Mouse (Mus musculus) ES-E14 (cell line): ENCODE measurements around the gene Zfp526.

Source experiments
- CHD2 ChIP-seq: IDR thresholded peaks from 2 replicates; pipeline ENCODE4 v1.6.1; 2014; ENCODE audit warnings: mild to moderate bottlenecking, low read depth, low read length, inconsistent platforms
- HCFC1 ChIP-seq: IDR thresholded peaks from 2 replicates; pipeline ENCODE4 v1.6.1; 2012; ENCODE audit warnings: low read length, inconsistent platforms, borderline replicate concordance; ENCODE audit not compliant: insufficient read depth
- MAFK ChIP-seq: IDR thresholded peaks from 2 replicates; pipeline ENCODE4 v1.6.1; 2014; ENCODE audit warnings: mild to moderate bottlenecking, low read depth, low read length, inconsistent platforms; ENCODE audit not compliant: insufficient read depth
- ZC3H11A ChIP-seq: IDR thresholded peaks from 2 replicates; pipeline ENCODE4 v1.6.1; 2012; ENCODE audit warnings: low read depth, mild to moderate bottlenecking, inconsistent platforms, low read length, borderline replicate concordance
- ZNF384 ChIP-seq: IDR thresholded peaks from 2 replicates; pipeline ENCODE4 v1.6.1; 2012; ENCODE audit warnings: low read depth, low read length, inconsistent platforms

GRCm38 (mm10) chr7:25217653-25218395 lies 3.4 kb upstream of the Zfp526 start:
- TF ChIP-seq ZC3H11A, result no peak
- no peak for TF ChIP-seq HCFC1
- no peak for TF ChIP-seq CHD2
- TF ChIP-seq ZNF384, result no peak
- TF ChIP-seq MAFK, result no peak
